Mouse (Mus musculus): ENCODE results near the gene Prss53.
"Not testable (repeated sequence)": the region's sequence is repeated elsewhere in the genome, so short reads cannot be mapped to it uniquely, and the experiment has no call there.

Prss53 gene

GRCm38 (mm10) chr7:127874812-127875626 lies 15.8 kb downstream of the Prss53 start:
- no peak for DNase-seq

GRCm38 (mm10) chr7:127870136-127870821 lies 20.5 kb downstream of the Prss53 start:
- DNase-seq = no peak

GRCm38 (mm10) chr7:127869149-127869810 lies 21.5 kb downstream of the Prss53 start:
- DNase-seq = peak; percentile 15

- DNase-seq = no peak
Measured at GRCm38 (mm10) chr7:127867641-127868040, 23.1 kb downstream of the Prss53 start.

GRCm38 (mm10) chr7:127866434-127866833 lies 24.3 kb downstream of the Prss53 start:
- no peak for DNase-seq

- DNase-seq = no peak
Measured at GRCm38 (mm10) chr7:127858258-127858657, 32.5 kb downstream of the Prss53 start.

GRCm38 (mm10) chr7:127850906-127851305 lies 39.9 kb downstream of the Prss53 start:
- DNase-seq = no peak

- no peak for DNase-seq
Measured at GRCm38 (mm10) chr7:127849973-127850875, 40.5 kb downstream of the Prss53 start.

GRCm38 (mm10) chr7:127842001-127842718 lies 48.6 kb downstream of the Prss53 start:
- DNase-seq = peak; percentile 83

- peak; percentile 98 for DNase-seq
Measured at GRCm38 (mm10) chr7:127841340-127842000, 49.3 kb downstream of the Prss53 start.

GRCm38 (mm10) chr7:127840886-127841285 lies 49.9 kb downstream of the Prss53 start:
- peak; percentile 79 for DNase-seq

GRCm38 (mm10) chr7:127840031-127840430 lies 50.7 kb downstream of the Prss53 start:
- not testable (repeated sequence) for DNase-seq

GRCm38 (mm10) chr7:127837878-127838277 lies 52.9 kb downstream of the Prss53 start:
- not testable (repeated sequence) for DNase-seq

- DNase-seq = no peak
Measured at GRCm38 (mm10) chr7:127837473-127837872, 53.3 kb downstream of the Prss53 start.

All from right cerebral cortex, postnatal 25 days (tissue).